Mouse (Mus musculus) MEL (cell line): Measurements from ENCODE around the gene Dnph1. TPM values are rescaled to one million over a fixed set of nuclear protein-coding genes. Genes with fewer than 3 reads are reported as not detected.

Source experiments
- DNase-seq: peaks from one replicate; pipeline ENCODE4 v3.0.0; 2011; ENCODE audit warnings: low read depth, low spot score
- H3K27ac ChIP-seq: 2 replicates; pipeline ENCODE4 v1.5.1; 2012; ENCODE audit warnings: low read depth, mild to moderate bottlenecking, control low read depth, low read length, moderate library complexity; ENCODE audit not compliant: control insufficient read depth
- H3K27me3 ChIP-seq, 2 experiments: fragments of 150-350 bp in 1 of 2; sonication (generic) in 1 of 2; 2 replicates each; pipeline ENCODE4 v1.6.1; 2012; ENCODE audit warnings: low read length in 2 of 2, mild to moderate bottlenecking in 2 of 2, improper control_type of control experiment in 1 of 2, moderate library complexity in 1 of 2; ENCODE audit not compliant: insufficient read depth in 2 of 2, control insufficient read depth in 1 of 2
- H3K36me3 ChIP-seq, 2 experiments: 2 replicates each; pipeline ENCODE4 v1.6.1; 2012 to 2014; ENCODE audit warnings: low read length in 2 of 2, improper control_type of control experiment in 1 of 2, inconsistent platforms in 1 of 2, mild to moderate bottlenecking in 1 of 2; ENCODE audit not compliant: insufficient read depth in 2 of 2, control insufficient read depth in 1 of 2
- H3K4me1 ChIP-seq, 2 experiments: fragments of 150-350 bp in 1 of 2; sonication (generic) in 1 of 2; 2 replicates each; pipeline ENCODE4 v1.6.1; 2012; ENCODE audit warnings: low read length in 2 of 2, improper control_type of control experiment in 1 of 2, mild to moderate bottlenecking in 1 of 2; ENCODE audit not compliant: insufficient read depth in 2 of 2, control insufficient read depth in 1 of 2
- H3K4me3 ChIP-seq, 2 experiments: fragments of 150-350 bp in 1 of 2; sonication (generic) in 1 of 2; 2 replicates each; pipeline ENCODE4 v1.5.1; 2012; ENCODE audit warnings: low read depth in 2 of 2, low read length in 2 of 2, mild to moderate bottlenecking in 2 of 2, moderate library complexity in 2 of 2, control low read depth in 1 of 2, improper control_type of control experiment in 1 of 2; ENCODE audit not compliant: control insufficient read depth in 1 of 2, insufficient read depth in 1 of 2
- H3K79me2 ChIP-seq: 2 replicates; pipeline ENCODE4 v1.6.1; 2012; ENCODE audit warnings: mild to moderate bottlenecking, low read length, moderate library complexity; ENCODE audit not compliant: control insufficient read depth, poor library complexity, insufficient read depth
- H3K9ac ChIP-seq: 2 replicates; pipeline ENCODE4 v1.6.1; 2012; ENCODE audit warnings: low read depth, mild to moderate bottlenecking, control low read depth, low read length, moderate library complexity; ENCODE audit not compliant: control insufficient read depth, poor library complexity, severe bottlenecking
- H3K9me3 ChIP-seq: fragments of 150-350 bp; sonication (generic); replicated peaks from 2 replicates; pipeline ENCODE4 v1.6.1; 2012; ENCODE audit warnings: mild to moderate bottlenecking, low read length, improper control_type of control experiment, moderate library complexity; ENCODE audit not compliant: insufficient read depth
- BHLHE40 ChIP-seq: IDR thresholded peaks from 2 replicates; pipeline ENCODE4 v1.6.1; 2012; ENCODE audit warnings: low read depth, mild to moderate bottlenecking, inconsistent platforms, low read length, improper control_type of control experiment, borderline replicate concordance
- CHD2 ChIP-seq: IDR thresholded peaks from 2 replicates; pipeline ENCODE4 v1.6.1; 2011; ENCODE audit warnings: low read length, improper control_type of control experiment
- E2F4 ChIP-seq: IDR thresholded peaks from 2 replicates; pipeline ENCODE4 v1.6.1; 2011; ENCODE audit warnings: low read depth, low read length, improper control_type of control experiment, borderline replicate concordance
- ELF1 ChIP-seq: IDR thresholded peaks from 2 replicates; pipeline ENCODE4 v1.6.1; 2014; ENCODE audit warnings: low read depth, mild to moderate bottlenecking, inconsistent platforms, low read length, improper control_type of control experiment, moderate library complexity
- ETS1 ChIP-seq: IDR thresholded peaks from 2 replicates; pipeline ENCODE4 v1.6.1; 2012; ENCODE audit warnings: low read depth, mild to moderate bottlenecking, inconsistent platforms, low read length, improper control_type of control experiment, moderate library complexity
- GABPA ChIP-seq: IDR thresholded peaks from 2 replicates; pipeline ENCODE4 v1.6.1; 2012; ENCODE audit warnings: low read depth, mild to moderate bottlenecking, inconsistent platforms, low read length, improper control_type of control experiment, moderate library complexity
- GATA1 ChIP-seq: IDR thresholded peaks from 2 replicates; pipeline ENCODE4 v1.6.1; 2011; ENCODE audit warnings: low read depth, low read length, improper control_type of control experiment
- JUND ChIP-seq: IDR thresholded peaks from 2 replicates; pipeline ENCODE4 v1.6.1; 2011; ENCODE audit warnings: low read depth, mild to moderate bottlenecking, improper control_type of control experiment, low read length
- KAT2A ChIP-seq: conservative IDR thresholded peaks from 2 replicates; pipeline ENCODE4 v1.6.1; 2012; ENCODE audit warnings: low read depth, low read length, improper control_type of control experiment, inconsistent platforms
- MEF2A ChIP-seq: IDR thresholded peaks from 2 replicates; pipeline ENCODE4 v1.6.1; 2014; ENCODE audit warnings: low read depth, mild to moderate bottlenecking, inconsistent platforms, low read length, improper control_type of control experiment; ENCODE audit not compliant: poor library complexity, insufficient replicate concordance, severe bottlenecking; ENCODE audit errors: extremely low read depth
- MYB ChIP-seq: IDR thresholded peaks from 2 replicates; pipeline ENCODE4 v1.6.1; 2011; ENCODE audit warnings: mild to moderate bottlenecking, low read depth, low read length, improper control_type of control experiment
- MYC ChIP-seq: IDR thresholded peaks from 2 replicates; pipeline ENCODE4 v1.6.1; 2011; ENCODE audit warnings: low read depth, mild to moderate bottlenecking, low read length, improper control_type of control experiment, moderate library complexity
- NRF1 ChIP-seq: IDR thresholded peaks from 2 replicates; pipeline ENCODE4 v1.6.1; 2014; ENCODE audit warnings: low read depth, mild to moderate bottlenecking, inconsistent platforms, low read length, improper control_type of control experiment, moderate library complexity; ENCODE audit not compliant: poor library complexity, insufficient read depth, severe bottlenecking
- POLR2A ChIP-seq, 2 experiments: IDR thresholded peaks; 2 replicates each; pipeline ENCODE4 v1.6.1; 2011 to 2012; ENCODE audit warnings: low read length in 2 of 2, mild to moderate bottlenecking in 2 of 2, control low read depth in 1 of 2, improper control_type of control experiment in 1 of 2, low read depth in 1 of 2, moderate library complexity in 1 of 2; ENCODE audit not compliant: control insufficient read depth in 1 of 2, insufficient read depth in 1 of 2, poor library complexity in 1 of 2
- SIN3A ChIP-seq: IDR thresholded peaks from 2 replicates; pipeline ENCODE4 v1.6.1; 2012; ENCODE audit warnings: low read length, improper control_type of control experiment, inconsistent platforms
- SMC3 ChIP-seq: IDR thresholded peaks from 2 replicates; pipeline ENCODE4 v1.6.1; 2011; ENCODE audit warnings: low read depth, low read length, improper control_type of control experiment
- TAL1 ChIP-seq: IDR thresholded peaks from 2 replicates; pipeline ENCODE4 v1.6.1; 2012; ENCODE audit warnings: mild to moderate bottlenecking, inconsistent platforms, low read length, moderate library complexity, mixed read lengths
- TBP ChIP-seq: IDR thresholded peaks from 2 replicates; pipeline ENCODE4 v1.8.0; 2011; ENCODE audit warnings: low read depth, low read length, improper control_type of control experiment
- TCF12 ChIP-seq: IDR thresholded peaks from 2 replicates; pipeline ENCODE4 v1.6.1; 2014; ENCODE audit warnings: low read depth, mild to moderate bottlenecking, inconsistent platforms, low read length, improper control_type of control experiment, moderate library complexity
- UBTF ChIP-seq: IDR thresholded peaks from 2 replicates; pipeline ENCODE4 v1.6.1; 2012; ENCODE audit warnings: low read depth, mild to moderate bottlenecking, inconsistent platforms, low read length, improper control_type of control experiment, moderate library complexity, borderline replicate concordance; ENCODE audit not compliant: insufficient read depth
- USF1 ChIP-seq: IDR thresholded peaks from 2 replicates; pipeline ENCODE4 v1.6.1; 2014; ENCODE audit warnings: low read depth, mild to moderate bottlenecking, inconsistent platforms, low read length, improper control_type of control experiment, moderate library complexity
- ZC3H11A ChIP-seq: IDR thresholded peaks from 2 replicates; pipeline ENCODE4 v1.6.1; 2012; ENCODE audit warnings: low read depth, mild to moderate bottlenecking, inconsistent platforms, low read length, improper control_type of control experiment
- ZMIZ1 ChIP-seq: IDR thresholded peaks from 2 replicates; pipeline ENCODE4 v1.6.1; 2012; ENCODE audit warnings: low read depth, mild to moderate bottlenecking, inconsistent platforms, low read length, improper control_type of control experiment, moderate library complexity
- ZNF384 ChIP-seq: IDR thresholded peaks from 2 replicates; pipeline ENCODE4 v1.6.1; 2012; ENCODE audit warnings: low read depth, mild to moderate bottlenecking, inconsistent platforms, low read length, improper control_type of control experiment
- polyA plus RNA-seq, 2 experiments: library from polyadenylated mRNA; stranded (reverse) in 1 of 2; unstranded in 1 of 2; fragments of >175 nt in 1 of 2; fragments of >200 nt in 1 of 2; gene quantifications; 2 replicates each; pipeline versions ENCODE4 v1.2.1 to v1.2.4; 2012; ENCODE audit warnings: low replicate concordance in 2 of 2, low read depth in 1 of 2; ENCODE audit not compliant: insufficient read length in 2 of 2, insufficient read depth in 1 of 2, missing spikeins in 1 of 2
- total RNA-seq: library from RNA; depleted of rRNA; stranded (reverse); fragments of 300-350 nt; gene quantifications from 2 replicates; pipeline ENCODE4 v1.2.3, GENCODE M21; 2012

Dnph1 gene
- total and polyA plus RNA-seq, 3 experiments = 40.8 to 86.5 TPM; not detected in 1

DNA sequence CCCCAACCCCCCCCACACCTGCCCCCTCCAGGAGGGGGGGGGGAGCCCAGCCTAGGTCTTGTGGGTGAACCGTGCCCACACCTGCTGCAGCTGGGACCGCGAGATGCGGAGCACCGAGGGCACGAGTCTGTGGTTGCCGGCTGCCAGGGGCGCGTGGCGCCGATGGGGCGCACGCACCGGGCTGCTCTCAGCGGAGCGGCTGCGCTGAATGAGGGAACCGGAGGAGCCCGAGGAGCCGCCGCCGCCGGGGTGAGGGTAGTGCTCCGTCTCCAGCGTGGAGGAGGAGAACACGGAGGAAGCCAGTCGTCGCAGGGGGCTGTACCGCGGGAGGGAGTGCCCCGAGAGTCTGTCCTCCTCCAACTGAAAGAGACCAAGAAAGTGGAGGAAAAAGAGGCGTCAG, 35.8 kb upstream of the Dnph1 start:
- no peaks in the 10 kb centered on the region for H3K4me1 ChIP-seq
- H3K4me3 ChIP-seq = no peak overlapping the region
- H3K9ac ChIP-seq = no peak overlapping the region
- no peaks in the 10 kb centered on the region for H3K9me3 ChIP-seq
- no peaks in the 10 kb centered on the region for H3K36me3 ChIP-seq
- TF ChIP-seq MYB = no peak
- no peak for TF ChIP-seq POLR2A (IDR thresholded peaks at IDR 0.05; ENCODE audit: control insufficient read depth in 1 of 2, insufficient read depth in 1 of 2, low read depth in 1 of 2, low read length in 2 of 2, poor library complexity in 1 of 2)
- TF ChIP-seq UBTF = no peak
- TF ChIP-seq BHLHE40 = no peak
- TF ChIP-seq GABPA = no peak
- TF ChIP-seq NRF1 = no peak
- TF ChIP-seq SMC3 = no peak
- no peaks in the 10 kb centered on the region for H3K79me2 ChIP-seq
- peaks cover 0 to 2% of the 10 kb centered on the region in 2 experiments; a peak in 1 of 4 replicates for H3K27me3 ChIP-seq
- DNase-seq = no peak
- H3K27ac ChIP-seq = no peak overlapping the region

DNA sequence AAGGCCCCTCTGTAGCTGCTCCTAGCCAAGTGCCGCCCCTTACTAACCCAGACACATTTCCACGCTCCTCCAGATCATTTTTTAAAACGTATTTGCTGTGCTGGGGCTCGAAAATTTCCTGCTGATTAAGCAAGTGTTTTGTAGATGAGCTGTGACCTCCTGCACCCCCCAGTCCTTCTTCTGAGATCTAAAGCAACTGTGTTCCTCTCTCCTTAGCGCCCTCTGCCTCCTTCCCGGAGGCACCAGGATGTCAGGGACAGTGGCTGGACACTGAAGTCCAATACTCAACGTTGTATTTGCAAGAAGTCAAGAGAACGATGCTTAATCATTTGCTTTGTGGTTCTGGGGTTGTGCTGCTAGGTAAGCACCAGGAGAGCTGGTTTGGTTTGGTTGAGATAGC, 35.2 kb upstream of the Dnph1 start:
- no peaks in the 10 kb centered on the region for H3K79me2 ChIP-seq
- no peaks in the 10 kb centered on the region for H3K36me3 ChIP-seq
- no peak overlapping the region for H3K9ac ChIP-seq
- TF ChIP-seq NRF1 (no peak), TBP (no peak), CHD2 (no peak), ZMIZ1 (no peak), GATA1 (no peak), USF1 (no peak), ZNF384 (no peak), JUND (no peak)
- TF ChIP-seq, all 39 proteins: peak for 0
- no peak for DNase-seq
- peaks cover 0 to 4% of the 10 kb centered on the region in 2 experiments; a peak in 1 of 4 replicates for H3K27me3 ChIP-seq
- H3K9me3 ChIP-seq = no peaks in the 10 kb centered on the region
- no peak overlapping the region for H3K4me3 ChIP-seq
- no peak overlapping the region for H3K27ac ChIP-seq
- no peaks in the 10 kb centered on the region for H3K4me1 ChIP-seq

- DNase-seq = no peak
- Histone ChIP-seq H3K36me3 (no peaks in the 10 kb centered on the region), H3K27ac (no peak overlapping the region), H3K9me3 (no peaks in the 10 kb centered on the region)
- TF ChIP-seq TAL1 = no peak
- no peak for TF ChIP-seq TBP
- TF ChIP-seq ELF1 = no peak
- TF ChIP-seq ZNF384 = no peak
- no peak for TF ChIP-seq TCF12
- TF ChIP-seq GABPA = no peak
- TF ChIP-seq E2F4 = no peak
- no peak for TF ChIP-seq SMC3
- no peak for TF ChIP-seq MYC
- TF ChIP-seq SIN3A = no peak
- TF ChIP-seq MEF2A = no peak
- no peak for TF ChIP-seq ETS1
- no peak for TF ChIP-seq CHD2
- no peak for TF ChIP-seq ZC3H11A
- TF ChIP-seq KAT2A = no peak
- TF ChIP-seq, all 39 proteins: peak for 0
- H3K4me1 ChIP-seq = no peaks in the 10 kb centered on the region
- no peak overlapping the region for H3K4me3 ChIP-seq
- no peak overlapping the region for H3K9ac ChIP-seq
- peaks cover 0 to 4% of the 10 kb centered on the region in 2 experiments; a peak in 1 of 4 replicates for H3K27me3 ChIP-seq
- H3K79me2 ChIP-seq = no peaks in the 10 kb centered on the region
These were observed 34.3 kb upstream of the Dnph1 start for GRCm38 (mm10) chr17:46462226-46462625.
